Mouse (Mus musculus) MN1 (cell line): ENCODE results near the gene Gm14525.
"Not testable (repeated sequence)": the region's sequence is repeated elsewhere in the genome, so short reads cannot be mapped to it uniquely, and the experiment has no call there.

Source experiments
- DNase-seq: peaks from one replicate; pipeline ENCODE4 v3.0.0-alpha.2; 2016; ENCODE audit warnings: low spot score

The Gm14525 gene

DNA sequence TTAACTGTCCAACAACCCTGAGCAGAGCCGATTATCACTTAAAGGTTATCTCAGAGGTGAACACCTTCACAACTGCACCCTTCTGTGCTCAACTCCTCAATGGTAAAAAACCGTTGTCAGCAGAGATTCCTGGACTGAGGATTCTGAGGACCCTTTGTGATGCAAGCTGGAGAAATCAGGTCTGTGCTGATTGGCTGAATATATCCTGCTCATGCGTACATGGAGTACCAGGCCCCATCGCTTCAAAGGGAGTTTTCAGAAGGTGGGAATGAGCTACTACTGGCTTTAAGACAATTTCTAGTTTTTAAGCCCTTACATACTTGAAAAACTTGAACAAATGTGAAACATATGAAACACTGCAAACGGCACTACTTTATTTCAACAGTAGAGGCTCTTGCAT is at the start of gene Gm14525:
Gene Gm14525 (minus strand): TSS at position 101 of the 400 bp plus-strand sequence.
- not testable (repeated sequence) for DNase-seq
